Mouse (Mus musculus) liver, postnatal 0 days (tissue): Measurements from ENCODE around the gene Mcoln3.

Experiments used
- CTCF ChIP-seq: sonication (generic); IDR thresholded peaks from 2 replicates; pipeline ENCODE4 v1.5.1; 2016; ENCODE audit warnings: antibody characterized with exemption, low read depth
- EP300 ChIP-seq: IDR thresholded peaks from 2 replicates; pipeline ENCODE4 v1.6.1; 2016; ENCODE audit warnings: antibody characterized with exemption, low read depth, mild to moderate bottlenecking

DNA sequence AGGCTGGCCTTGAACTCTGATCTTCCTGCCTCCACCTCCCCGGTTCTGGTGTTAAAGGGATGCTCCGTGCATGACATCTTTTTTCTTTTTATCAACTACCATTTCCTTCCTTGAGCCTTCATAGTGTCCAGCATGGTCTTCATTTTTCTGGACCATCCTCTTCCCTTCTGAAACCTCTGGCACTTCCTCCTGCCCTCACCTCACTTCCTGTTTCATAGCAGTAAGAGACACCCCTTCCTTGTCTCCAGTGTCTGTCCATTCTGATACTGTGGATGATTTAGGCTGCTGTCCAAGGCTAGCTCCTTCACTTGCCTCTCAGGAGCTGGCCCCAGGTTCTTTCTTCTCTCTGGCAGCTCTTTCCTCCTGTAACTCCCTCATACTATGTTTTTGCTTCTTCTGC lies 18.2 kb downstream of the Mcoln3 start:
- TF ChIP-seq EP300 (no peak), CTCF (no peak)
